Mouse (Mus musculus) cortical plate, adult 2 months (tissue): ENCODE measurements at regions not wholly inside any gene's neighbourhood (a gene's known extent, or its start where the extent isn't known, plus 50 kb on each side); places are given as distances from the start of the nearest gene placed in this dataset.
A peak's percentile ranks its signal among the peaks of the same experiment; 100 is the strongest.

Source experiments
- CTCF ChIP-seq: fragments of 200-500 bp; IDR thresholded peaks from 2 replicates; pipeline ENCODE4 v1.5.1; 2011; ENCODE audit warnings: mild to moderate bottlenecking, control low read depth, low read length; ENCODE audit not compliant: insufficient read depth; ENCODE audit errors: extremely low read depth
- POLR2A ChIP-seq: fragments of 200-500 bp; IDR thresholded peaks from 2 replicates; pipeline ENCODE4 v1.6.1; 2011; ENCODE audit warnings: mild to moderate bottlenecking, low read length, control low read depth; ENCODE audit not compliant: insufficient read depth; ENCODE audit errors: extremely low read depth

- TF ChIP-seq CTCF: peak; percentile 93
- no peak for TF ChIP-seq POLR2A
These were observed 61.7 kb upstream of the Csf3r start for GRCm38 (mm10) chr4:125962677-125963076.
